Mouse (Mus musculus) embryonic fibroblast, embryonic 13.5 days (primary cell): ENCODE data around the gene Trim46. TPM values are rescaled to one million over a fixed set of nuclear protein-coding genes. Genes with fewer than 3 reads are reported as not detected.
"Not testable (repeated sequence)": the region's sequence is repeated elsewhere in the genome, so short reads cannot be mapped to it uniquely, and the experiment has no call there.

Experiments
- H3K27ac ChIP-seq: 2 replicates; pipeline ENCODE4 v1.5.1; 2012; ENCODE audit warnings: low read length, control low read depth, inconsistent platforms; ENCODE audit not compliant: insufficient read depth
- H3K4me1 ChIP-seq: 2 replicates; pipeline ENCODE4 v1.6.1; 2011; ENCODE audit warnings: low read length; ENCODE audit not compliant: control insufficient read depth, insufficient read depth
- H3K4me3 ChIP-seq: 2 replicates; pipeline ENCODE4 v1.5.1; 2011; ENCODE audit warnings: mild to moderate bottlenecking, control low read depth, low read length; ENCODE audit not compliant: insufficient read depth
- CTCF ChIP-seq: IDR thresholded peaks from 2 replicates; pipeline ENCODE4 v1.5.1; 2011; ENCODE audit warnings: mild to moderate bottlenecking, control low read depth, low read length, moderate library complexity, borderline replicate concordance; ENCODE audit not compliant: insufficient read depth
- POLR2A ChIP-seq: IDR thresholded peaks from 2 replicates; pipeline ENCODE4 v1.6.1; 2011; ENCODE audit warnings: low read depth, mild to moderate bottlenecking, control low read depth, low read length, moderate library complexity
- polyA plus RNA-seq: library from polyadenylated mRNA; stranded (reverse); fragments of >200 nt; gene quantifications from 2 replicates; pipeline ENCODE4 v1.2.4, GENCODE M21; 2011; ENCODE audit warnings: low read depth; ENCODE audit not compliant: missing spikeins, insufficient read length

Gene Trim46
- polyA plus RNA-seq, 1 experiment, result 24.2 TPM

- no peaks in the 10 kb centered on the region for H3K4me1 ChIP-seq
- H3K27ac ChIP-seq, result no peak overlapping the region
- no peak overlapping the region for H3K4me3 ChIP-seq
- no peak for TF ChIP-seq POLR2A
- TF ChIP-seq CTCF, result no peak
These were observed 27.8 kb downstream of the Trim46 start for GRCm38 (mm10) chr3:89218271-89218670.

GRCm38 (mm10) chr3:89216407-89216806, 29.7 kb downstream of the Trim46 start:
- not testable (repeated sequence) for H3K27ac ChIP-seq, H3K4me3 ChIP-seq

GRCm38 (mm10) chr3:89215853-89216252, 30.3 kb downstream of the Trim46 start:
- Histone ChIP-seq H3K4me3 (peak overlapping the region; percentile 45), H3K27ac (no peak overlapping the region), H3K4me1 (peaks cover 5% of the 10 kb centered on the region; the same call in 1 of the 2 replicates)
- TF ChIP-seq CTCF, result peak; percentile 81; the same call in 1 of the 2 replicates
- no peak for TF ChIP-seq POLR2A

More at GRCm38 (mm10) chr3:89216407-89216806, 29.7 kb downstream of the Trim46 start:
- H3K4me1 ChIP-seq, result not testable (repeated sequence)

- Histone ChIP-seq H3K27ac (peak within 1 kb of the TSS; percentile 97), H3K4me3 (peak within 1 kb of the TSS; percentile 96), H3K4me1 (peaks cover 5% of the 10 kb centered on the region; the same call in 1 of the 2 replicates)
- TF ChIP-seq CTCF (no peak), POLR2A (peak; percentile 64; the same call in 1 of the 2 replicates)
These were observed 31.3 kb downstream of the Trim46 start, which contains the start of gene Thbs3 for GRCm38 (mm10) chr3:89214681-89215411. Gene Thbs3 (plus strand): TSS chr3:89215180.

GRCm38 (mm10) chr3:89213803-89214530, 32.1 kb downstream of the Trim46 start:
- TF ChIP-seq POLR2A (peak; percentile 63), CTCF (no peak)
- Histone ChIP-seq H3K4me1 (peaks cover 5% of the 10 kb centered on the region; the same call in 1 of the 2 replicates), H3K27ac (peak overlapping the region; percentile 97), H3K4me3 (peak overlapping the region; percentile 96)

GRCm38 (mm10) chr3:89210731-89211130, 35.4 kb downstream of the Trim46 start:
- Histone ChIP-seq H3K4me1 (peaks cover 5% of the 10 kb centered on the region; the same call in 1 of the 2 replicates), H3K4me3 (no peak overlapping the region), H3K27ac (no peak overlapping the region)
- 0 out of 2 replicates have a peak, but pooled peaks have one; percentile 4 for TF ChIP-seq POLR2A
- TF ChIP-seq CTCF, result no peak

- TF ChIP-seq POLR2A, result no peak
- no peak for TF ChIP-seq CTCF
- peaks cover 5% of the 10 kb centered on the region; the same call in 1 of the 2 replicates for H3K4me1 ChIP-seq
- no peak overlapping the region for H3K27ac ChIP-seq
- no peak overlapping the region for H3K4me3 ChIP-seq
These were observed 35.9 kb downstream of the Trim46 start for GRCm38 (mm10) chr3:89210162-89210561.

- peaks cover 5% of the 10 kb centered on the region; the same call in 1 of the 2 replicates for H3K4me1 ChIP-seq
- H3K27ac ChIP-seq, result no peak overlapping the region
- no peak overlapping the region for H3K4me3 ChIP-seq
- no peak for TF ChIP-seq POLR2A
- no peak for TF ChIP-seq CTCF
These were observed 36.4 kb downstream of the Trim46 start for GRCm38 (mm10) chr3:89209731-89210130.

GRCm38 (mm10) chr3:89208736-89209135, 37.4 kb downstream of the Trim46 start:
- peaks cover 5% of the 10 kb centered on the region; the same call in 1 of the 2 replicates for H3K4me1 ChIP-seq
- H3K27ac ChIP-seq, result no peak overlapping the region
- H3K4me3 ChIP-seq, result no peak overlapping the region
- TF ChIP-seq CTCF, result no peak
- TF ChIP-seq POLR2A, result no peak
